Mouse (Mus musculus): Measurements from ENCODE around the gene Grid1. TPM values are rescaled to one million over a fixed set of nuclear protein-coding genes. Genes with fewer than 3 reads are reported as not detected.

The Grid1 gene
- total and polyA plus RNA-seq, 2 experiments from 2014 or later: 10.5 to 39.4 TPM

GRCm38 (mm10) chr14:35079954-35080353 lies 260.0 kb downstream of the Grid1 start:
- Histone ChIP-seq H3K36me3 (ENCODE audit: insufficient read depth, low read length) (no peaks in the 10 kb centered on the region), H3K9ac (replicated peaks; ENCODE audit: low read length, poor library complexity, severe bottlenecking) (no peak overlapping the region), H3K4me1 (ENCODE audit: insufficient read depth, low read length) (no peaks in the 10 kb centered on the region), H3K9me3 (ENCODE audit: low read length) (no peaks in the 10 kb centered on the region), H3K27ac (ENCODE audit: low read depth, low read length) (no peak overlapping the region), H3K27me3 (ENCODE audit: insufficient read depth, low read length) (no peaks in the 10 kb centered on the region), H3K4me3 (ENCODE audit: low read depth, low read length) (no peak overlapping the region), H3K4me2 (ENCODE audit: low read depth, low read length, poor library complexity, severe bottlenecking) (no peak overlapping the region)
- no peak for TF ChIP-seq CTCF (IDR thresholded peaks at IDR 0.05)
- DNase-seq (ENCODE audit: low spot score) (no peak), ATAC-seq (ENCODE audit: low FRiP score) (no peak; the same call in 1 of the 2 replicates)
- 70% methylated on average over 1 of the region's 1 CpGs for WGBS

DNA sequence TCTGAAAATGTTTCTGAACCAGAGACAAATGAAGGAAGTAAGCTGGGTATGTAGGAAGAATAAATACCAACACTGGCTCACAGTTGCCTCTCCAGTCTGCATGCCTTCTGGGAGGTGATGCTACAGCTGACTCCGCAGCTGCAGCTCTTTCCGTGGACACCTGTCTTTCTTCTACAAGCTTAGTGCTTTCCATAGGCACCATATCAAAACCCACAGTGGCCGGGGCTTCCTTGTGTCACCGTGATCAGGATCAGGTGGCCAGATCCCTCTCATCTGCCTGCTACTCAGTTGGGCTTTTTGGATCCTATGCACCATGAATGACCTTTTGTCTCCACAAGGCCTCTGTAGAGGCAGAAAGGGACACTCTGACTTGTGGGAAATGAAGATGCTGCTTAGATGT lies 272.7 kb downstream of the Grid1 start:
- ATAC-seq (ENCODE audit: low FRiP score) (no peak), DNase-seq (ENCODE audit: low spot score) (no peak)
- WGBS: 92% methylated on average over 4 of the region's 4 CpGs
- Histone ChIP-seq H3K27ac (ENCODE audit: low read depth, low read length) (no peak overlapping the region), H3K4me2 (ENCODE audit: low read depth, low read length, poor library complexity, severe bottlenecking) (no peak overlapping the region), H3K27me3 (ENCODE audit: insufficient read depth, low read length) (no peaks in the 10 kb centered on the region), H3K4me1 (ENCODE audit: insufficient read depth, low read length) (no peaks in the 10 kb centered on the region), H3K4me3 (ENCODE audit: low read depth, low read length) (no peak overlapping the region), H3K36me3 (ENCODE audit: insufficient read depth, low read length) (no peaks in the 10 kb centered on the region), H3K9ac (replicated peaks; ENCODE audit: low read length, poor library complexity, severe bottlenecking) (no peak overlapping the region), H3K9me3 (ENCODE audit: low read length) (no peaks in the 10 kb centered on the region)
- no peak for TF ChIP-seq CTCF (IDR thresholded peaks at IDR 0.05)

DNA sequence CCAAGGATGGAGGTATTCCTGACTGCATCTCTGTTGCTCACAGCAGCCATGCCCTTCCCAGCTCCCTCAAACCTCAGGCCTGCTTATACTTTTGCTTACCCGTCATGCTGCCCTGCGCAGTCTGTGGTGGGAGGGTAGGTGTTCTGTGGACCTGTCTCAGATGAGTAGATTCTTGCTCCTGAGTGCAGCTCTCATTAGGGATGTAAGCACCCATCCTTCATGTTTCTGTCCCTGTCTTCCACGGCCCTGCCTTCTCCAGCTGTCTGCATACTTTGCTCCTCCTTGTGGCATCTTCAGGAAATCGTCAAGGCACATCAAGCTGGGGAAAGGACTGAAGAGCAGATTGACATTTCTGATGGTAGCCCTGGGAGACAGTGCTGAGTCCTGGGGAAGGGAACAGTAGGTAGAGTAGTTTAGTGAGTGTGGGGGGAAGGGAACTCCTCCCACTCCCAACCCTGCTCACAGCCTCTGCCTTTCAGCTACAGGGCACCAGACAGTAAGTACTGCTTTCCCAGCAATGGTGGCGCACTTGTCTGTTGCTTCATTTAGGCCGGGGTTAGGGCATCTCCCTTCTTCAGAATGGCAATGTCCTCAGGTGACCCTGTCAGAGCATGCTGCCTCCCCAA lies 273.8 kb downstream of the Grid1 start:
- no peak overlapping the region for H3K4me3 ChIP-seq (ENCODE audit: low read depth, low read length)
- H3K9me3 ChIP-seq (ENCODE audit: low read length): no peaks in the 10 kb centered on the region
- no peaks in the 10 kb centered on the region for H3K36me3 ChIP-seq (ENCODE audit: insufficient read depth, low read length)
- WGBS: 59% methylated on average over 6 of the region's 6 CpGs
- no peaks in the 10 kb centered on the region for H3K27me3 ChIP-seq (ENCODE audit: insufficient read depth, low read length)
- no peak overlapping the region for H3K4me2 ChIP-seq (ENCODE audit: low read depth, low read length, poor library complexity, severe bottlenecking)
- TF ChIP-seq CTCF (IDR thresholded peaks at IDR 0.05): peak; percentile 58
- DNase-seq (ENCODE audit: low spot score): no peak
- H3K27ac ChIP-seq (ENCODE audit: low read depth, low read length): no peak overlapping the region
- H3K9ac ChIP-seq (replicated peaks; ENCODE audit: low read length, poor library complexity, severe bottlenecking): no peak overlapping the region
- H3K4me1 ChIP-seq (ENCODE audit: insufficient read depth, low read length): no peaks in the 10 kb centered on the region
- ATAC-seq (ENCODE audit: low FRiP score): no peak

DNA sequence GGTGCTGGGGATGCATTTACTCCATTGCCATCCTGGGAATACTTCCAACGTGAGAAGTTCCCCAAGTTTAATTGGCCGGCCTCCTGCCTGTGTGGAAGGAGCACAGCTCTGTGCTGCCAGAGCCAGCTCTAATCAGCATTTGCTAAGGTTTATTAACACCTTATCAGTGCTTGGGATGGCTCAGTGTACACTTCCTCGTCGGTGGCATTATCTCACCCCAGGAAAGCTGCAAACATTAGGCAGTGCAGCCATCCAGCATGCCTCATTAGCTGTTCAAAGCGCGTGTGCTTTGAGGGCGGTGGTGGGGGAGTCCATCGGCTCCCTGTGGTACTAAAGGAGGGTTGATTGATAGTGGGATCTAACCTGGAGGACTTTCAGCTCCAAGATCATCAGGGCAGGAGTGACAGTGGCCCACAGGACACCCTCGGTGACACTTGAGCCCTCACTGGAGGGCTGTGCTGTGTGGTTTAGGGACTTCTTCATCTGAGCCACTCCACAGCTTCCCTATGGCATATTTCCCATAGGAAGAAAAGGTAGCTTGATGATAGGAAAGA lies 275.7 kb downstream of the Grid1 start:
- no peaks in the 10 kb centered on the region for H3K4me1 ChIP-seq (ENCODE audit: insufficient read depth, low read length)
- H3K27me3 ChIP-seq (ENCODE audit: insufficient read depth, low read length): no peaks in the 10 kb centered on the region
- DNase-seq (ENCODE audit: low spot score) (peak; percentile 17), ATAC-seq (ENCODE audit: low FRiP score) (no peak)
- no peak overlapping the region for H3K4me3 ChIP-seq (ENCODE audit: low read depth, low read length)
- no peaks in the 10 kb centered on the region for H3K9me3 ChIP-seq (ENCODE audit: low read length)
- no peaks in the 10 kb centered on the region for H3K36me3 ChIP-seq (ENCODE audit: insufficient read depth, low read length)
- H3K4me2 ChIP-seq (ENCODE audit: low read depth, low read length, poor library complexity, severe bottlenecking): no peak overlapping the region
- no peak overlapping the region for H3K27ac ChIP-seq (ENCODE audit: low read depth, low read length)
- no peak for TF ChIP-seq CTCF (IDR thresholded peaks at IDR 0.05)
- H3K9ac ChIP-seq (replicated peaks; ENCODE audit: low read length, poor library complexity, severe bottlenecking): no peak overlapping the region
- WGBS: 27% methylated on average over 9 of the region's 9 CpGs

DNA sequence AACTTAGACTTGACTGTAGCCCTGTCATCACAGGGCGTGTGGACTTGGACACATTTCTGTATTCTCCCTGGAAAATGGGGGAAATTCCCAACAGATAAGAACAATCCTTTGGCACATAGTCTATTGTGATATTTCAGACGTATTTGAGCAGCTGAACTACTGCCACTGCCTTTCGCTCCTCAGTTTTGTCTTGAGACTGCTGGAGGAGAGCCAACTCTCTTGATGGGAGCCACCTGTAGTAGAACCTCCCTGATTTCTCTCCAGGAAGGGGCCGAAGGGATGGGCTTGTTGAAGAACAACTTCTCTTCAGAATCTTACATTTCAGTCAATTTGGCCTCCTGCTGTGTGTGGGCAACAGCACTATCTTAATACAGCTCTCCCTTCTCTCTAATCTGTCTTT lies 276.2 kb downstream of the Grid1 start:
- H3K4me3 ChIP-seq (ENCODE audit: low read depth, low read length): no peak overlapping the region
- H3K4me1 ChIP-seq (ENCODE audit: insufficient read depth, low read length): no peaks in the 10 kb centered on the region
- H3K27ac ChIP-seq (ENCODE audit: low read depth, low read length): no peak overlapping the region
- H3K4me2 ChIP-seq (ENCODE audit: low read depth, low read length, poor library complexity, severe bottlenecking): no peak overlapping the region
- H3K9me3 ChIP-seq (ENCODE audit: low read length): no peaks in the 10 kb centered on the region
- H3K36me3 ChIP-seq (ENCODE audit: insufficient read depth, low read length): no peaks in the 10 kb centered on the region
- 51% methylated on average over 4 of the region's 4 CpGs for WGBS
- TF ChIP-seq CTCF (IDR thresholded peaks at IDR 0.05): no peak
- no peak overlapping the region for H3K9ac ChIP-seq (replicated peaks; ENCODE audit: low read length, poor library complexity, severe bottlenecking)
- no peaks in the 10 kb centered on the region for H3K27me3 ChIP-seq (ENCODE audit: insufficient read depth, low read length)
- no peak for DNase-seq (ENCODE audit: low spot score)
- no peak for ATAC-seq (ENCODE audit: low FRiP score)

GRCm38 (mm10) chr14:35097166-35097565 lies 277.3 kb downstream of the Grid1 start:
- 89% methylated on average over 5 of the region's 5 CpGs for WGBS
- H3K27me3 ChIP-seq (ENCODE audit: insufficient read depth, low read length): no peaks in the 10 kb centered on the region
- no peak for DNase-seq (ENCODE audit: low spot score)
- H3K4me1 ChIP-seq (ENCODE audit: insufficient read depth, low read length): no peaks in the 10 kb centered on the region
- no peak for TF ChIP-seq CTCF (IDR thresholded peaks at IDR 0.05)
- H3K4me2 ChIP-seq (ENCODE audit: low read depth, low read length, poor library complexity, severe bottlenecking): no peak overlapping the region
- no peaks in the 10 kb centered on the region for H3K36me3 ChIP-seq (ENCODE audit: insufficient read depth, low read length)
- no peak overlapping the region for H3K27ac ChIP-seq (ENCODE audit: low read depth, low read length)
- H3K9ac ChIP-seq (replicated peaks; ENCODE audit: low read length, poor library complexity, severe bottlenecking): no peak overlapping the region
- no peaks in the 10 kb centered on the region for H3K9me3 ChIP-seq (ENCODE audit: low read length)
- H3K4me3 ChIP-seq (ENCODE audit: low read depth, low read length): no peak overlapping the region
- ATAC-seq (ENCODE audit: low FRiP score): no peak
